8 mouse cellular contexts compared by ENCODE assay signal in the genomic region with DNA sequence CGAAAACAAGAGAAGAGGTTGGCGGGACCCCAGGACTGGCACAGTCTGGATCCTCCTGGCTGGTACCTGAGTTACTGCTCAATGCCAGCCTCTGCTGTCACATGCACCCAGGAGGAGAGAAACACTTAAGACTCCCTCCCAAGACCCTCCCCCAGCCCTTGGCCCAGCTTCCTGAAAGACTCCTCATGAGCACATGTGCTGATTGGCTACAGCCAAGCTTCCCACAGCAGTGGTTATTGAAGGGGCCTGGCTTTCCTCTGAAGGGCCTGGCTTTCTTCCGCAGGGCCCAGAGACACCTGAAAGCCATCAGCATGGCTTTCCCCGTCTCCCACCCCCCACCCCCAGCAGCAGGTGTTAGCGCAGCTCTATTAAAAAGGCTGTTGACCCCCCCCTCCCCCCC. TPM values are rescaled to one million over a fixed set of nuclear protein-coding genes. Genes with fewer than 3 reads are reported as not detected.
A peak's percentile ranks its signal among the peaks of the same experiment; 100 is the strongest.
DNase-seq lines count a peak whose midpoint lies in the region; ATAC-seq and TF ChIP-seq lines count a peak whose summit lies in the region.

Tbc1d14 (minus strand) TSS at position 101 of the 400 bp plus-strand sequence.

- 0 out of 2 replicates have a peak within 1 kb of the TSS, but pooled peaks have one; percentile 5 for H3K9ac ChIP-seq in ES-E14 (ENCODE audit: insufficient read depth, low read depth, low read length, poor library complexity, severe bottlenecking)
- no peak within 1 kb of the TSS for H3K9ac ChIP-seq in forebrain, embryonic 13.5 days
- H3K9ac ChIP-seq in hindbrain, embryonic 13.5 days, result no peak within 1 kb of the TSS
- H3K9ac ChIP-seq in midbrain, embryonic 11.5 days (ENCODE audit: low read length), result no peak within 1 kb of the TSS

- no peaks in the 10 kb centered on the region for H3K27me3 ChIP-seq in forebrain, embryonic 13.5 days
- no peaks in the 10 kb centered on the region for H3K27me3 ChIP-seq in hindbrain, embryonic 13.5 days
- H3K27me3 ChIP-seq in midbrain, embryonic 11.5 days (ENCODE audit: control insufficient read depth, insufficient read depth, low read length), result no peaks in the 10 kb centered on the region

- peak within 1 kb of the TSS; percentile 7 to 20; a peak in 2 of 4 replicates for H3K4me3 ChIP-seq in ES-E14 (ENCODE audit: insufficient read depth in 1 of 2, low read depth in 1 of 2, low read length in 2 of 2, poor library complexity in 1 of 2, severe bottlenecking in 1 of 2)
- no peak within 1 kb of the TSS for H3K4me3 ChIP-seq in forebrain, embryonic 13.5 days
- H3K4me3 ChIP-seq in hindbrain, embryonic 13.5 days, result no peak within 1 kb of the TSS
- H3K4me3 ChIP-seq in midbrain, embryonic 11.5 days (ENCODE audit: low read depth, low read length), result no peak within 1 kb of the TSS

- in situ Hi-C loops in ES-E14 (cut with MboI; ENCODE audit: low sequenced_read_pairs in 2 of 2, unreplicated experiment in 2 of 2), result no loop called here

- H3K36me3 ChIP-seq in ES-E14 (ENCODE audit: control insufficient read depth, insufficient read depth, low read length, poor library complexity, severe bottlenecking), result no peaks in the 10 kb centered on the region
- no peaks in the 10 kb centered on the region for H3K36me3 ChIP-seq in forebrain, embryonic 13.5 days (ENCODE audit: poor library complexity, severe bottlenecking)
- no peaks in the 10 kb centered on the region for H3K36me3 ChIP-seq in hindbrain, embryonic 13.5 days
- no peaks in the 10 kb centered on the region for H3K36me3 ChIP-seq in midbrain, embryonic 11.5 days (ENCODE audit: control insufficient read depth, insufficient read depth, low read length)

- H3K27ac ChIP-seq in ES-E14 (ENCODE audit: insufficient read depth, low read depth, low read length, poor library complexity, severe bottlenecking), result no peak within 1 kb of the TSS
- no peak within 1 kb of the TSS for H3K27ac ChIP-seq in forebrain, embryonic 13.5 days
- H3K27ac ChIP-seq in hindbrain, embryonic 13.5 days, result no peak within 1 kb of the TSS
- H3K27ac ChIP-seq in midbrain, embryonic 11.5 days (ENCODE audit: low read depth, low read length), result no peak within 1 kb of the TSS

- 87% methylated on average over 5 of the region's 5 CpGs for WGBS in forebrain, embryonic 13.5 days
- WGBS in hindbrain, embryonic 13.5 days, result 88% methylated on average over 5 of the region's 5 CpGs
- WGBS in midbrain, embryonic 11.5 days, result 86% methylated on average over 5 of the region's 5 CpGs

- peak; percentile 16 for DNase-seq in kidney, adult 11 months
- DNase-seq in kidney, postnatal 25 days, result no peak
- DNase-seq in ES-E14 (ENCODE audit: low read depth, low spot score), result no peak
- peak; percentile 77 for DNase-seq in midbrain, embryonic 11.5 days (ENCODE audit: low spot score, missing footprints)
- DNase-seq in kidney, postnatal 4 days, result no peak

- peaks cover 2 to 3% of the 10 kb centered on the region in 2 experiments; a peak in 2 of 4 replicates for H3K4me1 ChIP-seq in ES-E14 (ENCODE audit: control insufficient read depth in 2 of 2, insufficient read depth in 2 of 2, low read length in 2 of 2, poor library complexity in 1 of 2)
- H3K4me1 ChIP-seq in forebrain, embryonic 13.5 days, result no peaks in the 10 kb centered on the region
- H3K4me1 ChIP-seq in hindbrain, embryonic 13.5 days (replicated peaks), result no peaks in the 10 kb centered on the region
- H3K4me1 ChIP-seq in midbrain, embryonic 11.5 days (ENCODE audit: control insufficient read depth, insufficient read depth, low read length), result no peaks in the 10 kb centered on the region

- H3K9me3 ChIP-seq in ES-E14 (ENCODE audit: control insufficient read depth, insufficient read depth, low read depth, low read length), result no peaks in the 10 kb centered on the region
- no peaks in the 10 kb centered on the region for H3K9me3 ChIP-seq in forebrain, embryonic 13.5 days (replicated peaks)
- no peaks in the 10 kb centered on the region for H3K9me3 ChIP-seq in hindbrain, embryonic 13.5 days
- no peaks in the 10 kb centered on the region for H3K9me3 ChIP-seq in midbrain, embryonic 11.5 days (ENCODE audit: control insufficient read depth, low read length)

- ATAC-seq in forebrain, embryonic 13.5 days, result no peak
- ATAC-seq in hindbrain, embryonic 13.5 days (ENCODE audit: low FRiP score), result no peak
- no peak for ATAC-seq in midbrain, embryonic 11.5 days (ENCODE audit: low FRiP score)
- ATAC-seq in granulocyte monocyte progenitor cell, adult 5-6 weeks (replicated peaks; ENCODE audit: poor library complexity, severe bottlenecking), result no peak

- no peak within 1 kb of the TSS for H3K4me2 ChIP-seq in forebrain, embryonic 13.5 days
- H3K4me2 ChIP-seq in hindbrain, embryonic 13.5 days, result no peak within 1 kb of the TSS
- H3K4me2 ChIP-seq in midbrain, embryonic 11.5 days, result no peak within 1 kb of the TSS

TF ChIP-seq in ES-E14, 5 proteins besides CTCF, POLR2A, EP300 and RAD21:
- TF ChIP-seq MAFK (IDR thresholded peaks at IDR 0.05; ENCODE audit: insufficient read depth, low read depth, low read length) (no peak), ZNF384 (IDR thresholded peaks at IDR 0.05; ENCODE audit: low read depth, low read length) (no peak)

RNA-seq across cellular contexts. Expression of gene Tbc1d14, which starts in this region (rescaled TPM):
- 12.5 and 17.6 TPM in 2 replicates for total RNA-seq in ES-E14 (2012; rRNA removed)
- polyA plus RNA-seq in forebrain, embryonic 13.5 days (2015; fragmentation: Nextera tagmentation; extraction: Ambion mirVana), result 67.0 and 68.0 TPM in 2 replicates
- polyA plus RNA-seq in hindbrain, embryonic 13.5 days (2015; fragmentation: Nextera tagmentation; extraction: Ambion mirVana), result 68.1 and 70.1 TPM in 2 replicates
- 41.2 TPM in 2 replicates for polyA plus RNA-seq in midbrain, embryonic 11.5 days (2014; fragmentation: Nextera tagmentation; extraction: Ambion mirVana)
- total RNA-seq in granulocyte monocyte progenitor cell, adult 5-6 weeks (2014; fragmentation: Nextera tagmentation), result 17.9 and 22.6 TPM in 2 replicates
- 7.2 and 8.7 TPM in 2 replicates for total RNA-seq in granulocyte monocyte progenitor cell, adult 5-6 weeks (2017)

Comparison
In these comparisons a context has a peak if more than half of its experiments do, and no peak if none do; other contexts are left out.
1. DNase-seq: peak in kidney, adult 11 months (single experiment) and midbrain, embryonic 11.5 days (single experiment); none in kidney, postnatal 25 days (0 of 2), ES-E14 (single experiment) and kidney, postnatal 4 days (0 of 2).
2. H3K4me3 ChIP-seq: peak in ES-E14 (2 of 2); none in forebrain, embryonic 13.5 days (single experiment), hindbrain, embryonic 13.5 days (single experiment) and midbrain, embryonic 11.5 days (single experiment).